Mouse (Mus musculus) ES-E14 (cell line): ENCODE data around the gene Fam184a. TPM values are rescaled to one million over a fixed set of nuclear protein-coding genes. Genes with fewer than 3 reads are reported as not detected.
A peak's percentile ranks its signal among the peaks of the same experiment; 100 is the strongest.
"Not testable (repeated sequence)": the region's sequence is repeated elsewhere in the genome, so short reads cannot be mapped to it uniquely, and the experiment has no call there.

Source experiments
- DNase-seq: peaks from one replicate; pipeline ENCODE4 v3.0.0-alpha.2; 2013; ENCODE audit warnings: low read depth, low spot score
- H3K27ac ChIP-seq: 2 replicates; pipeline ENCODE4 v1.5.1; 2012; ENCODE audit warnings: low read depth, mild to moderate bottlenecking, low read length, moderate library complexity, mixed read lengths; ENCODE audit not compliant: poor library complexity, insufficient read depth, severe bottlenecking
- H3K36me3 ChIP-seq: 2 replicates; pipeline ENCODE4 v1.6.1; 2012; ENCODE audit warnings: mild to moderate bottlenecking, low read length, moderate library complexity, mixed read lengths; ENCODE audit not compliant: control insufficient read depth, poor library complexity, insufficient read depth, severe bottlenecking
- H3K4me1 ChIP-seq, 2 experiments: fragments of 150-350 bp in 1 of 2; sonication (generic) in 1 of 2; 2 replicates each; pipeline ENCODE4 v1.6.1; 2012; ENCODE audit warnings: low read length in 2 of 2, mild to moderate bottlenecking in 1 of 2, mixed read lengths in 1 of 2; ENCODE audit not compliant: control insufficient read depth in 2 of 2, insufficient read depth in 2 of 2, poor library complexity in 1 of 2
- H3K4me3 ChIP-seq, 2 experiments: fragments of 150-350 bp in 1 of 2; sonication (generic) in 1 of 2; 2 replicates each; pipeline ENCODE4 v1.5.1; 2012; ENCODE audit warnings: low read length in 2 of 2, low read depth in 1 of 2, mild to moderate bottlenecking in 1 of 2, mixed read lengths in 1 of 2; ENCODE audit not compliant: insufficient read depth in 1 of 2, poor library complexity in 1 of 2, severe bottlenecking in 1 of 2
- H3K9ac ChIP-seq: 2 replicates; pipeline ENCODE4 v1.6.1; 2012; ENCODE audit warnings: low read depth, mild to moderate bottlenecking, low read length, mixed read lengths; ENCODE audit not compliant: poor library complexity, insufficient read depth, severe bottlenecking
- H3K9me3 ChIP-seq: fragments of 150-350 bp; sonication (generic); 2 replicates; pipeline ENCODE4 v1.6.1; 2012; ENCODE audit warnings: low read depth, mild to moderate bottlenecking, low read length; ENCODE audit not compliant: control insufficient read depth, insufficient read depth
- CHD2 ChIP-seq: IDR thresholded peaks from 2 replicates; pipeline ENCODE4 v1.6.1; 2014; ENCODE audit warnings: mild to moderate bottlenecking, low read depth, low read length, inconsistent platforms
- HCFC1 ChIP-seq: IDR thresholded peaks from 2 replicates; pipeline ENCODE4 v1.6.1; 2012; ENCODE audit warnings: low read length, inconsistent platforms, borderline replicate concordance; ENCODE audit not compliant: insufficient read depth
- MAFK ChIP-seq: IDR thresholded peaks from 2 replicates; pipeline ENCODE4 v1.6.1; 2014; ENCODE audit warnings: mild to moderate bottlenecking, low read depth, low read length, inconsistent platforms; ENCODE audit not compliant: insufficient read depth
- ZC3H11A ChIP-seq: IDR thresholded peaks from 2 replicates; pipeline ENCODE4 v1.6.1; 2012; ENCODE audit warnings: low read depth, mild to moderate bottlenecking, inconsistent platforms, low read length, borderline replicate concordance
- ZNF384 ChIP-seq: IDR thresholded peaks from 2 replicates; pipeline ENCODE4 v1.6.1; 2012; ENCODE audit warnings: low read depth, low read length, inconsistent platforms
- in situ Hi-C, 2 experiments: fragments of 600-800 bp; cut with MboI; formaldehyde crosslinking; loops; one replicate each; pipeline ENCODE4 v1.15.1; 2025; ENCODE audit warnings: low sequenced_read_pairs in 2 of 2, inconsistent platforms in 1 of 2; ENCODE audit not compliant: unreplicated experiment in 2 of 2
- total RNA-seq: library from RNA; depleted of rRNA; stranded (reverse); fragments of 300-350 nt; gene quantifications from 2 replicates; pipeline ENCODE4 v1.2.3, GENCODE M21; 2012

The Fam184a gene
- total RNA-seq, 1 experiment: 2.4 TPM

- H3K9me3 ChIP-seq: no peaks in the 10 kb centered on the region
- in situ Hi-C loops: no loop called here
- TF ChIP-seq CHD2 (no peak), MAFK (no peak), HCFC1 (no peak), ZNF384 (no peak)
Observed at GRCm38 (mm10) chr10:53679690-53680557, 71.0 kb downstream of the Fam184a start.

GRCm38 (mm10) chr10:53661788-53662187, 89.1 kb downstream of the Fam184a start:
- no peak for TF ChIP-seq ZNF384
- no peak overlapping the region for H3K9ac ChIP-seq
- H3K9me3 ChIP-seq: no peaks in the 10 kb centered on the region
- no peaks in the 10 kb centered on the region for H3K4me1 ChIP-seq
- no peak for DNase-seq
- in situ Hi-C loops: no loop called here
- no peak overlapping the region for H3K27ac ChIP-seq
- no peak overlapping the region for H3K4me3 ChIP-seq
- no peaks in the 10 kb centered on the region for H3K36me3 ChIP-seq

More at GRCm38 (mm10) chr10:53679690-53680557, 71.0 kb downstream of the Fam184a start:
- no peaks in the 10 kb centered on the region for H3K4me1 ChIP-seq
- no peak overlapping the region for H3K4me3 ChIP-seq
- H3K27ac ChIP-seq: no peak overlapping the region
- no peaks in the 10 kb centered on the region; the same call in 1 of the 2 replicates for H3K36me3 ChIP-seq
- no peak overlapping the region for H3K9ac ChIP-seq
- no peak for DNase-seq

GRCm38 (mm10) chr10:53654239-53654638, 96.7 kb downstream of the Fam184a start:
- H3K9ac ChIP-seq, H3K36me3 ChIP-seq, H3K4me1 ChIP-seq, H3K4me3 ChIP-seq, in situ Hi-C loops, H3K9me3 ChIP-seq, H3K27ac ChIP-seq, DNase-seq: not testable (repeated sequence)

- Histone ChIP-seq H3K9me3 (no peaks in the 10 kb centered on the region), H3K4me3 (no peak overlapping the region), H3K36me3 (no peaks in the 10 kb centered on the region), H3K27ac (no peak overlapping the region), H3K4me1 (no peaks in the 10 kb centered on the region), H3K9ac (no peak overlapping the region)
- TF ChIP-seq ZC3H11A (no peak), CHD2 (no peak), MAFK (no peak), HCFC1 (no peak), ZNF384 (no peak)
- in situ Hi-C loops: no loop called here
- DNase-seq: no peak
Observed at GRCm38 (mm10) chr10:53650683-53651082, 100.2 kb downstream of the Fam184a start.

GRCm38 (mm10) chr10:53641507-53641906, 109.4 kb downstream of the Fam184a start:
- in situ Hi-C loops: no loop called here
- Histone ChIP-seq H3K9me3 (no peaks in the 10 kb centered on the region), H3K4me1 (no peaks in the 10 kb centered on the region), H3K36me3 (no peaks in the 10 kb centered on the region), H3K27ac (no peak overlapping the region), H3K9ac (no peak overlapping the region), H3K4me3 (no peak overlapping the region)
- no peak for TF ChIP-seq CHD2
- TF ChIP-seq ZNF384: no peak
- no peak for TF ChIP-seq ZC3H11A
- TF ChIP-seq MAFK: no peak
- no peak for TF ChIP-seq HCFC1
- DNase-seq: peak; percentile 21
